Mouse (Mus musculus) CD4-positive, CD25-positive, alpha-beta regulatory T cell, adult 4 months (primary cell): ENCODE measurements around the gene Gm16405. TPM values are rescaled to one million over a fixed set of nuclear protein-coding genes. Genes with fewer than 3 reads are reported as not detected.
"Not testable (repeated sequence)": the region's sequence is repeated elsewhere in the genome, so short reads cannot be mapped to it uniquely, and the experiment has no call there.

ENCODE experiments used
- ATAC-seq: one replicate; pipeline ENCODE4 v1.8.0; 2017
- polyA plus RNA-seq, 2 experiments: library from polyadenylated mRNA; unstranded; fragments of 100-300 nt; shearing (Covaris generic); gene quantifications; one replicate each; pipeline ENCODE4 v1.2.1; 2017

The Gm16405 gene
- not detected for polyA plus RNA-seq

DNA sequence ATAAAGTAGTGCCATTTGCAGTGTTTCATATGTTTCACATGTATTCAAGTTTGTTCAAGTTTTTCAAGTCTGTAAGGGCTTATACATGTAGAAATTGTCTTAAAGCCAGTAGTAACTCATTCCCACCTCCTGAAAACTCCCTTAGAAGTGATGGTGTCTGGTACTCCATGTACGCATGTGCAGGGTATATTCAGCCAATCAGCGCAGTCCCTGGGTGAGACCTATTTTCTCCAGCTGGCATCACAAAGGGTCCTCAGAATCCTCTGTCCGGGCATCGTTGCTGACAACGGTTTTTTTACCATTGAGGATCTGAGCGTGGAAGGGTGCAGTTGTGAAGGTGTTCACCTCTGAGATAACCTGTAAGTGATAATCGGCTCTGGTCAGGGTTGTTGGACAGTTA lies at the start of gene Gm16405:
TSS of gene Gm16405 (plus strand) at position 301 of the 400 bp plus-strand sequence.
- ATAC-seq, result not testable (repeated sequence)

Other genes starting within 250 kb of the Gm16405 start
- gene Gm16430, start 91.0 kb downstream of the Gm16405 start, polyA plus RNA-seq, result not detected